Mouse (Mus musculus) G1E (cell line): ENCODE measurements at regions not wholly inside any gene's neighbourhood (a gene's known extent, or its start where the extent isn't known, plus 50 kb on each side); places are given as distances from the start of the nearest gene placed in this dataset.
"Not testable (repeated sequence)": the region's sequence is repeated elsewhere in the genome, so short reads cannot be mapped to it uniquely, and the experiment has no call there.

Experiments used
- CTCF ChIP-seq: IDR thresholded peaks from 2 replicates; pipeline ENCODE4 v1.5.1; 2012; ENCODE audit warnings: low read depth, low read length, inconsistent platforms, mixed read lengths
- GATA1 ChIP-seq: IDR thresholded peaks from 2 replicates; pipeline ENCODE4 v1.6.1; 2012; ENCODE audit warnings: borderline replicate concordance, low read length, inconsistent platforms, mixed read lengths

DNA sequence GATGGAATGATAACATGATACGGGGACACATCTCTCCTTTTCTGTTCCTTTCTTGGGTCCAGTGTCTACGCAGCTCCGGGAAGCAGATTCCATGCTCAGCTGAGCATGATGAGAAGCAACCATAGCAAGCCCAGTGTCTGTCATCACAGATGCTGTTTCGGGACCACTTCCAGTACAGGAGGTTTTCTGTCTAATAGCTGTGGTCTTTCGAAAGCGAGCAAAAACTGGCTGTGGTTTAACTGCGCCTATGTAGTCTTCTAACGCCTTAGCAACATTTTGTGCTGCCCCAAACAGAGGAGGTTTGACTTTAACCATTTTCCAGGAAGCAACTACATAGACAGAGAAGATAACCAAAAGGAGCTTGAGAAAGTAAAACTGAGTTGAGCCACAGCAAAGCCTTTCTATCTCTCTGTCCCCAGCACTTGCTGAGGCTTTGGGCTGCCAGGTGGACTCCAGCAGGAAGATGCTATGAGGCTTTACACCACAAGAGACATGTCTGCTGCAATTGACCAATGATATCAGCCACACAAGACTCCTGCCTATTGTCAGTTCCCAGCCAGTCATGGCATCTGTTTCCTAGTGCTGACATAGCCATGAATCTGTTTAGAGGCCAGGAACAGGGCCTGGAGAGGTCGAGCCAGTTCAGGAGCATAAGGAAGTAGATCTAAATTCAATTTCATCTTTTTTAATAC lies 95.1 kb downstream of the Stard3nl start:
- not testable (repeated sequence) for TF ChIP-seq GATA1, CTCF
